Mouse (Mus musculus): ENCODE measurements around the gene Ajap1. TPM values are rescaled to one million over a fixed set of nuclear protein-coding genes. Genes with fewer than 3 reads are reported as not detected.

The Ajap1 gene
- total and polyA plus RNA-seq, 2 experiments from 2014 or later: 0.57 TPM; not detected in 1

- H3K9ac ChIP-seq (replicated peaks; ENCODE audit: low read depth, low read length): no peak overlapping the region
- TF ChIP-seq CTCF (IDR thresholded peaks at IDR 0.05; ENCODE audit: low read depth) (no peak), EP300 (IDR thresholded peaks at IDR 0.05; ENCODE audit: low read depth) (no peak)
- H3K4me1 ChIP-seq (ENCODE audit: control insufficient read depth, insufficient read depth): no peaks in the 10 kb centered on the region
- ATAC-seq (ENCODE audit: insufficient read depth, low read depth): no peak
- H3K27me3 ChIP-seq (ENCODE audit: control insufficient read depth, insufficient read depth, low read length): peaks cover 59% of the 10 kb centered on the region
- H3K4me2 ChIP-seq (ENCODE audit: low read depth, low read length): no peak overlapping the region
- no peak for DNase-seq (ENCODE audit: low spot score)
- no peaks in the 10 kb centered on the region for H3K36me3 ChIP-seq (replicated peaks; ENCODE audit: control insufficient read depth, insufficient read depth, low read length)
- H3K4me3 ChIP-seq (ENCODE audit: low read depth, low read length): no peak overlapping the region
- H3K27ac ChIP-seq (ENCODE audit: low read depth): no peak overlapping the region
- no peaks in the 10 kb centered on the region for H3K9me3 ChIP-seq (replicated peaks; ENCODE audit: control insufficient read depth, low read length)
- 51% methylated on average over 4 of the region's 4 CpGs for WGBS
These were observed 3.3 kb upstream of the Ajap1 start for GRCm38 (mm10) chr4:153485913-153486312.

- ATAC-seq (ENCODE audit: insufficient read depth, low read depth): no peak
- 3% methylated on average over 7 of the region's 7 CpGs for WGBS
These were observed 1.8 kb upstream of the Ajap1 start for GRCm38 (mm10) chr4:153484392-153484791.

GRCm38 (mm10) chr4:153481361-153482234, 1.0 kb downstream of the Ajap1 start:
- peak overlapping the region; percentile 51 for H3K4me2 ChIP-seq (ENCODE audit: low read depth, low read length)
- no peaks in the 10 kb centered on the region for H3K9me3 ChIP-seq (replicated peaks; ENCODE audit: control insufficient read depth, low read length)
- no peaks in the 10 kb centered on the region for H3K36me3 ChIP-seq (replicated peaks; ENCODE audit: control insufficient read depth, insufficient read depth, low read length)
- H3K27ac ChIP-seq (ENCODE audit: low read depth): no peak overlapping the region
- WGBS: under 1% methylated on average over 69 of the region's 71 CpGs
- ATAC-seq (ENCODE audit: insufficient read depth, low read depth) (no peak), DNase-seq (ENCODE audit: low spot score) (no peak)
- H3K4me1 ChIP-seq (ENCODE audit: control insufficient read depth, insufficient read depth): no peaks in the 10 kb centered on the region
- H3K27me3 ChIP-seq (ENCODE audit: control insufficient read depth, insufficient read depth, low read length): peaks cover 87% of the 10 kb centered on the region
- H3K4me3 ChIP-seq (ENCODE audit: low read depth, low read length): peak overlapping the region; percentile 31
- no peak overlapping the region for H3K9ac ChIP-seq (replicated peaks; ENCODE audit: low read depth, low read length)
- TF ChIP-seq EP300 (IDR thresholded peaks at IDR 0.05; ENCODE audit: low read depth) (no peak), CTCF (IDR thresholded peaks at IDR 0.05; ENCODE audit: low read depth) (no peak)

More at GRCm38 (mm10) chr4:153484392-153484791, 1.8 kb upstream of the Ajap1 start:
- H3K27ac ChIP-seq (ENCODE audit: low read depth): no peak overlapping the region
- H3K36me3 ChIP-seq (replicated peaks; ENCODE audit: control insufficient read depth, insufficient read depth, low read length): no peaks in the 10 kb centered on the region
- no peaks in the 10 kb centered on the region for H3K4me1 ChIP-seq (ENCODE audit: control insufficient read depth, insufficient read depth)
- peak; percentile 35 for DNase-seq (ENCODE audit: low spot score)
- peaks cover 74% of the 10 kb centered on the region for H3K27me3 ChIP-seq (ENCODE audit: control insufficient read depth, insufficient read depth, low read length)
- H3K9me3 ChIP-seq (replicated peaks; ENCODE audit: control insufficient read depth, low read length): no peaks in the 10 kb centered on the region
- TF ChIP-seq CTCF (IDR thresholded peaks at IDR 0.05; ENCODE audit: low read depth) (peak; percentile 60), EP300 (IDR thresholded peaks at IDR 0.05; ENCODE audit: low read depth) (no peak)
- no peak overlapping the region for H3K4me2 ChIP-seq (ENCODE audit: low read depth, low read length)
- no peak overlapping the region for H3K9ac ChIP-seq (replicated peaks; ENCODE audit: low read depth, low read length)
- no peak overlapping the region for H3K4me3 ChIP-seq (ENCODE audit: low read depth, low read length)

- 5% methylated on average over 19 of the region's 19 CpGs for WGBS
- Histone ChIP-seq H3K4me1 (ENCODE audit: control insufficient read depth, insufficient read depth) (no peaks in the 10 kb centered on the region), H3K27me3 (ENCODE audit: control insufficient read depth, insufficient read depth, low read length) (peaks cover 82% of the 10 kb centered on the region), H3K4me3 (ENCODE audit: low read depth, low read length) (no peak overlapping the region), H3K27ac (ENCODE audit: low read depth) (no peak overlapping the region), H3K9me3 (replicated peaks; ENCODE audit: control insufficient read depth, low read length) (no peaks in the 10 kb centered on the region), H3K36me3 (replicated peaks; ENCODE audit: control insufficient read depth, insufficient read depth, low read length) (no peaks in the 10 kb centered on the region), H3K9ac (replicated peaks; ENCODE audit: low read depth, low read length) (no peak overlapping the region), H3K4me2 (ENCODE audit: low read depth, low read length) (no peak overlapping the region)
- peak; percentile 56 for TF ChIP-seq CTCF (IDR thresholded peaks at IDR 0.05; ENCODE audit: low read depth)
- TF ChIP-seq EP300 (IDR thresholded peaks at IDR 0.05; ENCODE audit: low read depth): no peak
- ATAC-seq (ENCODE audit: insufficient read depth, low read depth): no peak
- DNase-seq (ENCODE audit: low spot score): no peak
These were observed 1.9 kb downstream of the Ajap1 start for GRCm38 (mm10) chr4:153480551-153481262.

- H3K27me3 ChIP-seq (ENCODE audit: control insufficient read depth, insufficient read depth, low read length): peaks cover 68% of the 10 kb centered on the region
- no peak for DNase-seq (ENCODE audit: low spot score)
- H3K27ac ChIP-seq (ENCODE audit: low read depth): no peak overlapping the region
- H3K4me1 ChIP-seq (ENCODE audit: control insufficient read depth, insufficient read depth): no peaks in the 10 kb centered on the region
- no peak overlapping the region for H3K9ac ChIP-seq (replicated peaks; ENCODE audit: low read depth, low read length)
- H3K4me2 ChIP-seq (ENCODE audit: low read depth, low read length): no peak overlapping the region
- TF ChIP-seq CTCF (IDR thresholded peaks at IDR 0.05; ENCODE audit: low read depth): no peak
- no peak for TF ChIP-seq EP300 (IDR thresholded peaks at IDR 0.05; ENCODE audit: low read depth)
- WGBS: 17% methylated on average over 8 of the region's 8 CpGs
- H3K4me3 ChIP-seq (ENCODE audit: low read depth, low read length): no peak overlapping the region
- no peak for ATAC-seq (ENCODE audit: insufficient read depth, low read depth)
- H3K9me3 ChIP-seq (replicated peaks; ENCODE audit: control insufficient read depth, low read length): no peaks in the 10 kb centered on the region
- no peaks in the 10 kb centered on the region for H3K36me3 ChIP-seq (replicated peaks; ENCODE audit: control insufficient read depth, insufficient read depth, low read length)
These were observed 3.5 kb downstream of the Ajap1 start for GRCm38 (mm10) chr4:153479144-153479543.

All from heart, postnatal 0 days (tissue).